Mouse (Mus musculus) stomach, embryonic 14.5 days (tissue): Measurements from ENCODE around the gene Tcte3. TPM values are rescaled to one million over a fixed set of nuclear protein-coding genes. Genes with fewer than 3 reads are reported as not detected.
"Not testable (repeated sequence)": the region's sequence is repeated elsewhere in the genome, so short reads cannot be mapped to it uniquely, and the experiment has no call there.

Source experiments
- ATAC-seq: fragments of 200-750 bp; cut with Nextera tagmentation; 2 replicates; pipeline ENCODE4 v1.8.0; 2017; ENCODE audit warnings: low read depth, moderate TSS enrichment; ENCODE audit not compliant: insufficient number of reproducible peaks, insufficient read depth, low FRiP score
- H3K27ac ChIP-seq: fragments of 300-500 bp; sonication (generic); 2 replicates; pipeline ENCODE4 v1.5.1; 2014; ENCODE audit warnings: mild to moderate bottlenecking, low read length, moderate library complexity, mixed read lengths
- H3K27me3 ChIP-seq: fragments of 300-500 bp; sonication (generic); 2 replicates; pipeline ENCODE4 v1.6.1; 2014; ENCODE audit warnings: low read length, control low read depth, mixed read lengths; ENCODE audit not compliant: control insufficient read depth, insufficient read depth
- H3K36me3 ChIP-seq: fragments of 300-500 bp; sonication (generic); 2 replicates; pipeline ENCODE4 v1.6.1; 2014; ENCODE audit warnings: mild to moderate bottlenecking, control low read depth, low read length, moderate library complexity, mixed read lengths; ENCODE audit not compliant: control insufficient read depth, insufficient read depth
- H3K4me1 ChIP-seq: fragments of 300-500 bp; sonication (generic); 2 replicates; pipeline ENCODE4 v1.6.1; 2014; ENCODE audit warnings: low read length, control low read depth, mixed read lengths; ENCODE audit not compliant: control insufficient read depth, insufficient read depth
- H3K4me2 ChIP-seq: fragments of 300-500 bp; sonication (generic); replicated peaks from 2 replicates; pipeline ENCODE4 v1.6.1; 2014; ENCODE audit warnings: low read depth, low read length, control low read depth
- H3K4me3 ChIP-seq: fragments of 300-500 bp; sonication (generic); 2 replicates; pipeline ENCODE4 v1.5.1; 2014; ENCODE audit warnings: low read depth, low read length, control low read depth
- H3K9ac ChIP-seq: fragments of 300-500 bp; sonication (generic); replicated peaks from 2 replicates; pipeline ENCODE4 v1.6.1; 2014; ENCODE audit warnings: low read depth, mild to moderate bottlenecking, control low read depth, low read length, moderate library complexity, mixed read lengths
- H3K9me3 ChIP-seq: fragments of 300-500 bp; sonication (generic); 2 replicates; pipeline ENCODE4 v1.6.1; 2016; ENCODE audit warnings: low read depth, low read length, control low read depth; ENCODE audit not compliant: control insufficient read depth
- whole genome bisulfite sequencing: fragments of 180-500 bp; shearing (Covaris S2); extraction: QIAGEN DNeasy Blood & Tissue Kit; methylation state at CpG from one replicate; pipeline ENCODE4 v1.1.7; 2014; 5-methylcytosine and 5-hydroxymethylcytosine counted together
- polyA plus RNA-seq: library from polyadenylated mRNA; unstranded; fragments of >200 nt; fragmentation: Nextera tagmentation; extraction: Ambion mirVana; gene quantifications from 2 replicates; pipeline ENCODE4 v1.2.1, GENCODE M21; 2014

The Tcte3 gene
- polyA plus RNA-seq, 1 experiment from 2014 or later = not detected

- 94% methylated on average over 4 of the region's 4 CpGs for WGBS
- Histone ChIP-seq H3K9ac (no peak overlapping the region), H3K27ac (no peak overlapping the region), H3K4me2 (no peak overlapping the region), H3K36me3 (no peaks in the 10 kb centered on the region; the same call in 1 of the 2 replicates), H3K9me3 (no peaks in the 10 kb centered on the region), H3K27me3 (no peaks in the 10 kb centered on the region), H3K4me3 (no peak overlapping the region), H3K4me1 (no peaks in the 10 kb centered on the region)
- no peak for ATAC-seq
Measured at GRCm38 (mm10) chr17:15055925-15056324, 14.6 kb upstream of the Tcte3 start.

- H3K4me2 ChIP-seq, H3K27ac ChIP-seq, H3K9me3 ChIP-seq, H3K9ac ChIP-seq, ATAC-seq, H3K27me3 ChIP-seq, H3K36me3 ChIP-seq, H3K4me3 ChIP-seq, H3K4me1 ChIP-seq: not testable (repeated sequence)
- WGBS = 90% methylated on average over 11 of the region's 13 CpGs
Measured at GRCm38 (mm10) chr17:15053829-15054200, 12.5 kb upstream of the Tcte3 start.

- not testable (repeated sequence) for H3K36me3 ChIP-seq, H3K4me1 ChIP-seq, ATAC-seq, H3K9ac ChIP-seq, H3K9me3 ChIP-seq, H3K4me3 ChIP-seq, H3K27me3 ChIP-seq, H3K27ac ChIP-seq, H3K4me2 ChIP-seq
- WGBS = 91% methylated on average over 5 of the region's 8 CpGs
Measured at GRCm38 (mm10) chr17:15053183-15053828, 12.0 kb upstream of the Tcte3 start.

- WGBS = 77% methylated on average over 1 of the region's 1 CpGs
- H3K9me3 ChIP-seq, H3K27me3 ChIP-seq, H3K36me3 ChIP-seq, H3K27ac ChIP-seq, H3K4me2 ChIP-seq, ATAC-seq, H3K4me3 ChIP-seq, H3K4me1 ChIP-seq, H3K9ac ChIP-seq: not testable (repeated sequence)
Measured at GRCm38 (mm10) chr17:15052766-15053165, 11.5 kb upstream of the Tcte3 start.

- WGBS = no CpG with 5 or more reads among the region's 1 CpGs
- H3K27ac ChIP-seq, H3K27me3 ChIP-seq, H3K4me1 ChIP-seq, H3K9me3 ChIP-seq, H3K9ac ChIP-seq, H3K4me3 ChIP-seq, H3K4me2 ChIP-seq, H3K36me3 ChIP-seq, ATAC-seq: not testable (repeated sequence)
Measured at GRCm38 (mm10) chr17:15050338-15050737, 9.1 kb upstream of the Tcte3 start.

- not testable (repeated sequence) for H3K36me3 ChIP-seq, ATAC-seq, H3K4me3 ChIP-seq, H3K9me3 ChIP-seq, H3K27ac ChIP-seq, H3K4me1 ChIP-seq, H3K4me2 ChIP-seq, H3K9ac ChIP-seq, H3K27me3 ChIP-seq
- no CpG with 5 or more reads among the region's 3 CpGs for WGBS
Measured at GRCm38 (mm10) chr17:15040455-15040854, 833 bp downstream of the Tcte3 start.

GRCm38 (mm10) chr17:15031414-15031813 lies 9.9 kb downstream of the Tcte3 start:
- H3K36me3 ChIP-seq, H3K4me1 ChIP-seq, H3K9ac ChIP-seq, H3K4me2 ChIP-seq, H3K4me3 ChIP-seq, H3K9me3 ChIP-seq, ATAC-seq, H3K27me3 ChIP-seq, H3K27ac ChIP-seq: not testable (repeated sequence)
- no CpG with 5 or more reads among the region's 4 CpGs for WGBS

GRCm38 (mm10) chr17:15025513-15025912 lies 15.8 kb downstream of the Tcte3 start:
- not testable (repeated sequence) for H3K9ac ChIP-seq, H3K27ac ChIP-seq, H3K9me3 ChIP-seq, H3K4me1 ChIP-seq, ATAC-seq, H3K36me3 ChIP-seq, H3K4me3 ChIP-seq, H3K27me3 ChIP-seq, H3K4me2 ChIP-seq
- WGBS = no CpG with 5 or more reads among the region's 6 CpGs

- not testable (repeated sequence) for H3K4me2 ChIP-seq, H3K9me3 ChIP-seq, H3K9ac ChIP-seq, H3K27ac ChIP-seq, H3K36me3 ChIP-seq, H3K4me3 ChIP-seq, H3K4me1 ChIP-seq, H3K27me3 ChIP-seq
- no CpG with 5 or more reads among the region's 48 CpGs for WGBS
- ATAC-seq = peak; percentile 86
Measured at GRCm38 (mm10) chr17:15024502-15025193, 16.6 kb downstream of the Tcte3 start.
